In the genomic region with DNA sequence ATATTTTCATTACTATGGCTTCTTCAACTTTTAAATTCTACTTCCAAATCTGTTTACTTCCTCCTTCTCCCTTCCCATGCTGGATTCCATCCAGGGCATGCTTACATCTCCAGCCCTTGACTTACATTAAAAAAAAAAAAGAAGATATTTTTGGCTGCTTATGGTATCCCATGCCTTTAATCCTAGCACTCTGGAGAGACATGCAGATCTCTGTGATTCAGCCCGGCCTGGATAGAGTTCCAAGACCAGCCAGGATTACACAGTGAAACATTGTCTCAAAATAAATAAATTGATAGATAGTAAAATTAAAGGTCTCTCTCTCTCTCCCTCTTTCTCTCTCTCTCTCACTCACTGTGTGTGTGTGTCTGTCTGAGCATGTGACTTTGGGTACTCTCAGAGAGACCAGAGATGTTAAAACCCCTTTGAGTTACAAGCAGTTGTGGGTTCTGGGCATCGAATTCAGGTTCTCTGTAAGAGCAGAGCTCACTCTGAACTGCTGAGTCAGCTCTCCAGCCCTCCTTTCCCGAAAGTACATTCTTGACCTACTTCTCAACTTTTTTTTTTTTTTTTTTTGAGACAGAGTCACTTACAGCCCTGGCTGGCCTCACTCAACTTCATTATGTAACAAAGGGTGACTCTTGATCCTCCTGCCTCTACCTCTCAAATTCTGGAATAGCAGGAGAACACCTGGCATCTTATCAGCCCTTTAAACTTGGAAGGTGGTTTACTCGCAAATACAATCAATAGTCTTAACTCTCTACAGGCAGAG, we compare ENCODE assay signal across 18 mouse cellular contexts. TPM values are rescaled to one million over a fixed set of nuclear protein-coding genes. Genes with fewer than 3 reads are reported as not detected.
A peak's percentile ranks its signal among the peaks of the same experiment; 100 is the strongest.
DNase-seq lines count a peak whose midpoint lies in the region; ATAC-seq lines count a peak whose summit lies in the region.
"Had no signal": no experiment of that assay in that cellular context is flagged by ENCODE, and none has a peak within 500 bp of the region (broad histone marks: within the 10 kb centered on the region; RNA-seq: fewer than 3 reads in every experiment).

No protein-coding gene starts in this region.

- H3K4me3 ChIP-seq in kidney, embryonic 14.5 days (ENCODE audit: low read length): no peak overlapping the region
- H3K4me3 ChIP-seq in forebrain, embryonic 16.5 days (replicated peaks; ENCODE audit: low read length): no peak overlapping the region
- no peak overlapping the region for H3K4me3 ChIP-seq in forebrain, embryonic 12.5 days (replicated peaks)
- H3K4me3 ChIP-seq: embryonic facial prominence, embryonic 13.5 days; heart, embryonic 13.5 days; hindbrain, embryonic 12.5 days; left cerebral cortex, adult 2 months; limb, embryonic 15.5 days had no signal

- no peak overlapping the region for H3K9ac ChIP-seq in kidney, embryonic 14.5 days (ENCODE audit: low read depth, low read length)
- no peak overlapping the region for H3K9ac ChIP-seq in forebrain, embryonic 16.5 days (replicated peaks; ENCODE audit: low read depth, low read length)
- H3K9ac ChIP-seq in forebrain, embryonic 12.5 days: no peak overlapping the region
- H3K9ac ChIP-seq: embryonic facial prominence, embryonic 13.5 days; forebrain, postnatal 0 days; heart, embryonic 13.5 days; hindbrain, embryonic 12.5 days; limb, embryonic 15.5 days had no signal

- DNase-seq in kidney, postnatal 14 days: peak; percentile 12
- DNase-seq in NIH3T3 (ENCODE audit: low read depth): peak; percentile 41
- peak; percentile 37 for DNase-seq in brain, adult 2 months (ENCODE audit: low read depth, low spot score)
- DNase-seq in lung, postnatal 25 days (ENCODE audit: low spot score): peak; percentile 44
- no peak for DNase-seq in yolk sac, embryonic 10.5 days (ENCODE audit: low spot score)
- DNase-seq: cerebellum, postnatal 14 days; forebrain, postnatal 0 days; gastrocnemius, postnatal 36 days; thymus, postnatal 36 days had no signal

- H3K27ac ChIP-seq in kidney, embryonic 14.5 days (ENCODE audit: low read depth, low read length): no peak overlapping the region
- no peak overlapping the region for H3K27ac ChIP-seq in forebrain, embryonic 16.5 days (ENCODE audit: low read length)
- no peak overlapping the region for H3K27ac ChIP-seq in forebrain, embryonic 12.5 days
- H3K27ac ChIP-seq: embryonic facial prominence, embryonic 13.5 days; heart, embryonic 13.5 days; hindbrain, embryonic 12.5 days; left cerebral cortex, adult 2 months; limb, embryonic 15.5 days had no signal

- no peak for ATAC-seq in kidney, embryonic 14.5 days (ENCODE audit: low FRiP score, low TSS enrichment)
- no peak for ATAC-seq in forebrain, embryonic 16.5 days
- ATAC-seq in forebrain, embryonic 12.5 days (ENCODE audit: low FRiP score): no peak
- ATAC-seq: forebrain, postnatal 0 days had no signal

- no peaks in the 10 kb centered on the region for H3K36me3 ChIP-seq in kidney, embryonic 14.5 days (ENCODE audit: control insufficient read depth, insufficient read depth, low read length)
- H3K36me3 ChIP-seq in forebrain, embryonic 16.5 days (ENCODE audit: control insufficient read depth, insufficient read depth): no peaks in the 10 kb centered on the region
- no peaks in the 10 kb centered on the region for H3K36me3 ChIP-seq in forebrain, embryonic 12.5 days (replicated peaks)
- H3K36me3 ChIP-seq: embryonic facial prominence, embryonic 13.5 days; heart, embryonic 13.5 days; hindbrain, embryonic 12.5 days; limb, embryonic 15.5 days had no signal

- WGBS in kidney, embryonic 14.5 days: 59% methylated on average over 4 of the region's 4 CpGs
- 76% methylated on average over 4 of the region's 4 CpGs for WGBS in forebrain, embryonic 16.5 days
- WGBS in forebrain, embryonic 12.5 days: 75% methylated on average over 4 of the region's 4 CpGs

- no peaks in the 10 kb centered on the region for H3K4me1 ChIP-seq in kidney, embryonic 14.5 days (ENCODE audit: control insufficient read depth, insufficient read depth, low read length)
- H3K4me1 ChIP-seq in forebrain, embryonic 16.5 days (replicated peaks; ENCODE audit: control insufficient read depth, insufficient read depth, low read length): no peaks in the 10 kb centered on the region
- H3K4me1 ChIP-seq in forebrain, embryonic 12.5 days: no peaks in the 10 kb centered on the region
- H3K4me1 ChIP-seq: embryonic facial prominence, embryonic 13.5 days; hindbrain, embryonic 12.5 days; limb, embryonic 15.5 days had no signal

- H3K27me3 ChIP-seq in kidney, embryonic 14.5 days (ENCODE audit: control insufficient read depth, insufficient read depth, low read length): no peaks in the 10 kb centered on the region
- H3K27me3 ChIP-seq in forebrain, embryonic 16.5 days (replicated peaks; ENCODE audit: control insufficient read depth, insufficient read depth, low read length): no peaks in the 10 kb centered on the region
- H3K27me3 ChIP-seq in forebrain, embryonic 12.5 days: no peaks in the 10 kb centered on the region
- H3K27me3 ChIP-seq: embryonic facial prominence, embryonic 13.5 days; heart, embryonic 13.5 days; hindbrain, embryonic 12.5 days; limb, embryonic 15.5 days had no signal

- no peak overlapping the region for H3K4me2 ChIP-seq in kidney, embryonic 14.5 days (replicated peaks; ENCODE audit: low read depth, low read length)
- H3K4me2 ChIP-seq in forebrain, embryonic 16.5 days (ENCODE audit: low read length): no peak overlapping the region
- no peak overlapping the region for H3K4me2 ChIP-seq in forebrain, embryonic 12.5 days
- H3K4me2 ChIP-seq: embryonic facial prominence, embryonic 13.5 days; heart, embryonic 13.5 days; hindbrain, embryonic 12.5 days; limb, embryonic 15.5 days had no signal

- no peaks in the 10 kb centered on the region for H3K9me3 ChIP-seq in kidney, embryonic 14.5 days (ENCODE audit: control insufficient read depth, low read length)
- no peaks in the 10 kb centered on the region for H3K9me3 ChIP-seq in forebrain, embryonic 16.5 days (ENCODE audit: control insufficient read depth, low read length)
- no peaks in the 10 kb centered on the region for H3K9me3 ChIP-seq in forebrain, embryonic 12.5 days
- H3K9me3 ChIP-seq: embryonic facial prominence, embryonic 13.5 days; heart, embryonic 13.5 days; hindbrain, embryonic 12.5 days; limb, embryonic 15.5 days had no signal

RNA-seq across cellular contexts. Expression of a gene that starts 46.6 kb away (rescaled TPM):
- 122 and 153 TPM in 2 replicates for polyA plus RNA-seq in kidney, embryonic 14.5 days (2014; fragmentation: Nextera tagmentation; extraction: Ambion mirVana)
- 60.5 and 63.3 TPM in 2 replicates for polyA plus RNA-seq in forebrain, embryonic 16.5 days (2015; fragmentation: Nextera tagmentation; extraction: Ambion mirVana)
- 117 and 118 TPM in 2 replicates for polyA plus RNA-seq in forebrain, embryonic 12.5 days (2016; fragmentation: Nextera tagmentation; extraction: Ambion mirVana)

RNA-seq across cellular contexts. Expression of a gene that starts 48.4 kb away (rescaled TPM):
- 8.7 and 9.2 TPM in 2 replicates for polyA plus RNA-seq in kidney, embryonic 14.5 days (2014; fragmentation: Nextera tagmentation; extraction: Ambion mirVana)
- polyA plus RNA-seq in forebrain, embryonic 16.5 days (2015; fragmentation: Nextera tagmentation; extraction: Ambion mirVana): 11.4 and 15.5 TPM in 2 replicates
- polyA plus RNA-seq in forebrain, embryonic 12.5 days (2016; fragmentation: Nextera tagmentation; extraction: Ambion mirVana): 11.8 and 13.4 TPM in 2 replicates

RNA-seq across cellular contexts. Expression of a gene that starts 55.3 kb away (rescaled TPM):
- polyA plus RNA-seq in kidney, embryonic 14.5 days (2014; fragmentation: Nextera tagmentation; extraction: Ambion mirVana): 48.9 and 51.5 TPM in 2 replicates
- 16.2 and 16.4 TPM in 2 replicates for polyA plus RNA-seq in forebrain, embryonic 16.5 days (2015; fragmentation: Nextera tagmentation; extraction: Ambion mirVana)
- polyA plus RNA-seq in forebrain, embryonic 12.5 days (2016; fragmentation: Nextera tagmentation; extraction: Ambion mirVana): 19.5 and 21.0 TPM in 2 replicates

RNA-seq across cellular contexts. Expression of a gene that starts 55.7 kb away (rescaled TPM):
- polyA plus RNA-seq in kidney, embryonic 14.5 days (2014; fragmentation: Nextera tagmentation; extraction: Ambion mirVana): 0.53 and 0.86 TPM in 2 replicates
- 0.14 and 0.29 TPM in 2 replicates for polyA plus RNA-seq in forebrain, embryonic 16.5 days (2015; fragmentation: Nextera tagmentation; extraction: Ambion mirVana)
- polyA plus RNA-seq in forebrain, embryonic 12.5 days (2016; fragmentation: Nextera tagmentation; extraction: Ambion mirVana): 0.31 TPM in 1 of 2 replicates, not detected in the other
- polyA plus RNA-seq: embryonic facial prominence, embryonic 13.5 days; stomach, embryonic 14.5 days had no signal
